Mouse (Mus musculus) kidney, postnatal 0 days (tissue): ENCODE measurements around the gene Ndufs4. TPM values are rescaled to one million over a fixed set of nuclear protein-coding genes. Genes with fewer than 3 reads are reported as not detected.
"Not testable (repeated sequence)": the region's sequence is repeated elsewhere in the genome, so short reads cannot be mapped to it uniquely, and the experiment has no call there.

Source experiments
- ATAC-seq: fragments of 200-750 bp; cut with Nextera tagmentation; replicated peaks from 2 replicates; pipeline ENCODE4 v1.8.0; 2017; ENCODE audit warnings: low read depth, moderate number of reproducible peaks, moderate TSS enrichment, moderate library complexity; ENCODE audit not compliant: low FRiP score
- DNase-seq: peaks from one replicate; pipeline ENCODE4 v3.0.0-alpha.2; 2016; ENCODE audit warnings: low spot score
- H3K27ac ChIP-seq: fragments of 300-500 bp; sonication (generic); 2 replicates; pipeline ENCODE4 v1.5.1; 2014; ENCODE audit warnings: mild to moderate bottlenecking
- H3K27me3 ChIP-seq: fragments of 300-500 bp; sonication (generic); 2 replicates; pipeline ENCODE4 v1.6.1; 2014; ENCODE audit warnings: low read length, mixed read lengths; ENCODE audit not compliant: insufficient read depth
- H3K36me3 ChIP-seq: fragments of 300-500 bp; sonication (generic); 2 replicates; pipeline ENCODE4 v1.6.1; 2014; ENCODE audit warnings: low read length, mixed read lengths; ENCODE audit not compliant: insufficient read depth
- H3K4me1 ChIP-seq: fragments of 300-500 bp; sonication (generic); replicated peaks from 2 replicates; pipeline ENCODE4 v1.6.1; 2014; ENCODE audit warnings: antibody characterized with exemption, low read length, mixed read lengths; ENCODE audit not compliant: insufficient read depth
- H3K4me2 ChIP-seq: fragments of 300-500 bp; sonication (generic); 2 replicates; pipeline ENCODE4 v1.6.1; 2014; ENCODE audit warnings: mild to moderate bottlenecking, low read length, moderate library complexity, mixed read lengths
- H3K4me3 ChIP-seq: fragments of 300-500 bp; sonication (generic); replicated peaks from 2 replicates; pipeline ENCODE4 v1.5.1; 2014; ENCODE audit warnings: low read depth, low read length
- H3K9ac ChIP-seq: fragments of 300-500 bp; sonication (generic); 2 replicates; pipeline ENCODE4 v1.6.1; 2014; ENCODE audit warnings: low read depth, low read length
- H3K9me3 ChIP-seq: fragments of 300-500 bp; sonication (generic); replicated peaks from 2 replicates; pipeline ENCODE4 v1.6.1; 2016; ENCODE audit warnings: low read length, inconsistent platforms, mixed read lengths
- CTCF ChIP-seq: IDR thresholded peaks from 2 replicates; pipeline ENCODE4 v1.5.1; 2016; ENCODE audit warnings: antibody characterized with exemption, low read depth, mild to moderate bottlenecking, moderate library complexity
- WGBS: fragments of 180-500 bp; shearing (Covaris S2); extraction: QIAGEN DNeasy Blood & Tissue Kit; methylation state at CpG from one replicate; pipeline ENCODE4 v1.1.7; 2014; 5-methylcytosine and 5-hydroxymethylcytosine counted together
- polyA plus RNA-seq: library from polyadenylated mRNA; unstranded; fragments of >200 nt; fragmentation: Nextera tagmentation; extraction: Ambion mirVana; gene quantifications from 2 replicates; pipeline ENCODE4 v1.2.1, GENCODE M21; 2015

Gene Ndufs4
- polyA plus RNA-seq, 1 experiment from 2014 or later, result 441 TPM

- ATAC-seq (no peak), DNase-seq (no peak)
- H3K27me3 ChIP-seq, result no peaks in the 10 kb centered on the region
- no peaks in the 10 kb centered on the region for H3K9me3 ChIP-seq
- peaks cover 5% of the 10 kb centered on the region; the same call in 1 of the 2 replicates for H3K36me3 ChIP-seq
- H3K4me1 ChIP-seq, result no peaks in the 10 kb centered on the region
- no peak overlapping the region for H3K9ac ChIP-seq
- H3K4me3 ChIP-seq, result no peak overlapping the region
- WGBS, result 98% methylated on average over 3 of the region's 3 CpGs
- no peak overlapping the region for H3K27ac ChIP-seq
- TF ChIP-seq CTCF, result no peak
- H3K4me2 ChIP-seq, result no peak overlapping the region
These were observed 99.5 kb downstream of the Ndufs4 start for GRCm38 (mm10) chr13:114288511-114288910.

- H3K9ac ChIP-seq, DNase-seq, H3K36me3 ChIP-seq: not testable (repeated sequence)
These were observed 109.4 kb downstream of the Ndufs4 start for GRCm38 (mm10) chr13:114278690-114279089.

GRCm38 (mm10) chr13:114277277-114277676 is 110.8 kb downstream of the Ndufs4 start:
- H3K4me1 ChIP-seq, result no peaks in the 10 kb centered on the region
- no peak overlapping the region for H3K9ac ChIP-seq
- WGBS, result 93% methylated on average over 5 of the region's 5 CpGs
- TF ChIP-seq CTCF, result no peak
- no peak for DNase-seq
- no peak overlapping the region for H3K4me2 ChIP-seq
- H3K9me3 ChIP-seq, result no peaks in the 10 kb centered on the region
- H3K4me3 ChIP-seq, result no peak overlapping the region
- no peak for ATAC-seq
- no peaks in the 10 kb centered on the region for H3K36me3 ChIP-seq
- H3K27me3 ChIP-seq, result no peaks in the 10 kb centered on the region
- H3K27ac ChIP-seq, result no peak overlapping the region

More at GRCm38 (mm10) chr13:114278690-114279089, 109.4 kb downstream of the Ndufs4 start:
- H3K4me3 ChIP-seq, H3K27ac ChIP-seq, H3K4me2 ChIP-seq, ATAC-seq, H3K9me3 ChIP-seq, H3K4me1 ChIP-seq, H3K27me3 ChIP-seq: not testable (repeated sequence)
- 92% methylated on average over 2 of the region's 2 CpGs for WGBS

GRCm38 (mm10) chr13:114271410-114272105 is 116.5 kb downstream of the Ndufs4 start:
- H3K9ac ChIP-seq, result no peak overlapping the region
- H3K4me3 ChIP-seq, result no peak overlapping the region
- H3K27me3 ChIP-seq, result no peaks in the 10 kb centered on the region
- 48% methylated on average over 16 of the region's 16 CpGs for WGBS
- DNase-seq, result peak; percentile 58
- H3K36me3 ChIP-seq, result no peaks in the 10 kb centered on the region
- H3K4me2 ChIP-seq, result 0 out of 2 replicates have a peak overlapping the region, but pooled peaks have one; percentile 16
- ATAC-seq, result no peak
- TF ChIP-seq CTCF, result no peak
- no peaks in the 10 kb centered on the region for H3K4me1 ChIP-seq
- H3K27ac ChIP-seq, result no peak overlapping the region
- H3K9me3 ChIP-seq, result no peaks in the 10 kb centered on the region

GRCm38 (mm10) chr13:114267741-114268140 is 120.3 kb downstream of the Ndufs4 start:
- Histone ChIP-seq H3K4me3 (no peak overlapping the region), H3K27ac (no peak overlapping the region), H3K27me3 (no peaks in the 10 kb centered on the region), H3K9me3 (no peaks in the 10 kb centered on the region), H3K4me1 (no peaks in the 10 kb centered on the region), H3K36me3 (no peaks in the 10 kb centered on the region), H3K9ac (no peak overlapping the region), H3K4me2 (no peak overlapping the region)
- no peak for TF ChIP-seq CTCF
- no peak for ATAC-seq
- no peak for DNase-seq
- 85% methylated on average over 9 of the region's 9 CpGs for WGBS

- H3K27ac ChIP-seq, result no peak overlapping the region
- H3K4me3 ChIP-seq, result no peak overlapping the region
- H3K9ac ChIP-seq, result no peak overlapping the region
- no peaks in the 10 kb centered on the region for H3K36me3 ChIP-seq
- 74% methylated on average over 7 of the region's 7 CpGs for WGBS
- DNase-seq, result no peak
- ATAC-seq, result no peak
- no peaks in the 10 kb centered on the region for H3K27me3 ChIP-seq
- no peaks in the 10 kb centered on the region for H3K4me1 ChIP-seq
- H3K4me2 ChIP-seq, result no peak overlapping the region
- TF ChIP-seq CTCF, result no peak
- no peaks in the 10 kb centered on the region for H3K9me3 ChIP-seq
These were observed 127.4 kb downstream of the Ndufs4 start for GRCm38 (mm10) chr13:114260486-114261205.
